Comparison of ENCODE assay signal across 12 mouse cellular contexts in genomic region chr7:66871940-66872511, GRCm38 (mm10). TPM values are rescaled to one million over a fixed set of nuclear protein-coding genes. Genes with fewer than 3 reads are reported as not detected.
DNase-seq lines count a peak whose midpoint lies in the region; ATAC-seq and TF ChIP-seq lines count a peak whose summit lies in the region.
"Had no signal": no experiment of that assay in that cellular context is flagged by ENCODE, and none has a peak within 500 bp of the region (broad histone marks: within the 10 kb centered on the region; RNA-seq: fewer than 3 reads in every experiment).

No protein-coding gene starts in this region.

- no peaks in the 10 kb centered on the region for H3K27me3 ChIP-seq in embryonic facial prominence, embryonic 11.5 days (ENCODE audit: control insufficient read depth, insufficient read depth, low read length)
- no peaks in the 10 kb centered on the region for H3K27me3 ChIP-seq in embryonic facial prominence, embryonic 10.5 days (replicated peaks; ENCODE audit: low read depth, poor library complexity, severe bottlenecking)
- no peaks in the 10 kb centered on the region for H3K27me3 ChIP-seq in kidney, embryonic 15.5 days
- H3K27me3 ChIP-seq in kidney, adult 2 months (replicated peaks; ENCODE audit: control insufficient read depth, insufficient read depth, low read length) = no peaks in the 10 kb centered on the region
- H3K27me3 ChIP-seq in stomach, postnatal 0 days (ENCODE audit: control insufficient read depth, insufficient read depth, low read length) = no peaks in the 10 kb centered on the region

- no peaks in the 10 kb centered on the region for H3K9me3 ChIP-seq in embryonic facial prominence, embryonic 11.5 days (replicated peaks; ENCODE audit: control insufficient read depth, low read length)
- no peaks in the 10 kb centered on the region for H3K9me3 ChIP-seq in embryonic facial prominence, embryonic 10.5 days
- H3K9me3 ChIP-seq in kidney, embryonic 15.5 days (replicated peaks) = no peaks in the 10 kb centered on the region
- no peaks in the 10 kb centered on the region for H3K9me3 ChIP-seq in stomach, postnatal 0 days (ENCODE audit: control insufficient read depth, low read length)

- H3K36me3 ChIP-seq in embryonic facial prominence, embryonic 11.5 days (replicated peaks; ENCODE audit: control insufficient read depth, insufficient read depth, low read depth, low read length) = no peaks in the 10 kb centered on the region
- no peaks in the 10 kb centered on the region for H3K36me3 ChIP-seq in embryonic facial prominence, embryonic 10.5 days (replicated peaks)
- H3K36me3 ChIP-seq in kidney, embryonic 15.5 days = no peaks in the 10 kb centered on the region
- H3K36me3 ChIP-seq in kidney, adult 2 months (ENCODE audit: control insufficient read depth, insufficient read depth, low read length) = no peaks in the 10 kb centered on the region
- H3K36me3 ChIP-seq in stomach, postnatal 0 days (ENCODE audit: control insufficient read depth, insufficient read depth, low read length) = no peaks in the 10 kb centered on the region

- no peak overlapping the region for H3K9ac ChIP-seq in embryonic facial prominence, embryonic 11.5 days (replicated peaks; ENCODE audit: low read length)
- H3K9ac ChIP-seq in kidney, embryonic 15.5 days = no peak overlapping the region
- H3K9ac ChIP-seq in stomach, postnatal 0 days (ENCODE audit: low read length) = no peak overlapping the region

- 75% methylated on average over 14 of the region's 14 CpGs for WGBS in embryonic facial prominence, embryonic 11.5 days
- WGBS in embryonic facial prominence, embryonic 10.5 days = 82% methylated on average over 14 of the region's 14 CpGs
- WGBS in kidney, embryonic 15.5 days = 53% methylated on average over 14 of the region's 14 CpGs
- WGBS in kidney, adult 2 months = 63% methylated on average over 14 of the region's 14 CpGs
- 57% methylated on average over 14 of the region's 14 CpGs for WGBS in stomach, postnatal 0 days

- no peak overlapping the region for H3K27ac ChIP-seq in embryonic facial prominence, embryonic 11.5 days (replicated peaks; ENCODE audit: low read depth, low read length)
- no peak overlapping the region for H3K27ac ChIP-seq in embryonic facial prominence, embryonic 10.5 days (replicated peaks)
- H3K27ac ChIP-seq in kidney, embryonic 15.5 days = peak overlapping the region; percentile 9; the same call in 1 of the 2 replicates
- no peak overlapping the region for H3K27ac ChIP-seq in kidney, adult 2 months (ENCODE audit: insufficient read depth, low read depth, low read length)
- H3K27ac ChIP-seq in stomach, postnatal 0 days (replicated peaks) = 0 out of 2 replicates have a peak overlapping the region, but pooled peaks have one; percentile 13

- no peak overlapping the region for H3K4me2 ChIP-seq in embryonic facial prominence, embryonic 11.5 days (ENCODE audit: low read depth, low read length)
- H3K4me2 ChIP-seq in kidney, embryonic 15.5 days = no peak overlapping the region
- H3K4me2 ChIP-seq in stomach, postnatal 0 days (replicated peaks; ENCODE audit: low read depth) = no peak overlapping the region

- DNase-seq in embryonic facial prominence, embryonic 11.5 days (ENCODE audit: low spot score) = peak; percentile 25
- DNase-seq in embryonic facial prominence, embryonic 10.5 days (ENCODE audit: low spot score) = no peak
- DNase-seq in kidney, adult 2 months = no peak
- peak; percentile 12 for DNase-seq in right cerebral cortex, postnatal 4 days
- no peak for DNase-seq in right cerebral cortex, postnatal 25 days
- DNase-seq in stomach, postnatal 0 days (ENCODE audit: low spot score) = no peak
- DNase-seq: adrenal gland, adult 2 months; cerebellum, adult 9-10 months had no signal

- no peak for TF ChIP-seq EP300 in stomach, postnatal 0 days (optimal IDR thresholded peaks at IDR 0.05)

- no peak for TF ChIP-seq CTCF in kidney, adult 2 months (conservative IDR thresholded peaks at IDR 0.05; ENCODE audit: insufficient read depth, insufficient read length, low read depth, low read length)
- no peak for TF ChIP-seq CTCF in stomach, postnatal 0 days (IDR thresholded peaks at IDR 0.05; ENCODE audit: low read depth)

- no peak overlapping the region for H3K4me3 ChIP-seq in embryonic facial prominence, embryonic 11.5 days (ENCODE audit: low read depth, low read length)
- no peak overlapping the region for H3K4me3 ChIP-seq in embryonic facial prominence, embryonic 10.5 days
- H3K4me3 ChIP-seq in kidney, embryonic 15.5 days (replicated peaks) = no peak overlapping the region
- H3K4me3 ChIP-seq in kidney, adult 2 months (ENCODE audit: insufficient read depth, low read depth, low read length) = no peak overlapping the region
- no peak overlapping the region for H3K4me3 ChIP-seq in stomach, postnatal 0 days (ENCODE audit: low read depth, low read length)
- H3K4me3 ChIP-seq: erythroblast, embryonic 14.5 days had no signal

- ATAC-seq in embryonic facial prominence, embryonic 11.5 days (replicated peaks; ENCODE audit: insufficient number of reproducible peaks, low FRiP score, low TSS enrichment, low read depth) = no peak
- no peak for ATAC-seq in kidney, embryonic 15.5 days (replicated peaks; ENCODE audit: low FRiP score)
- ATAC-seq in stomach, postnatal 0 days (ENCODE audit: low FRiP score, low TSS enrichment) = no peak; the same call in 1 of the 2 replicates
- no peak for ATAC-seq in monocyte, adult 5-6 weeks (replicated peaks; ENCODE audit: insufficient number of reproducible peaks, low FRiP score, low TSS enrichment, poor library complexity, severe bottlenecking)

- TF ChIP-seq POLR2A in kidney, adult 2 months (IDR thresholded peaks at IDR 0.05; ENCODE audit: low read depth, low read length) = no peak

- H3K4me1 ChIP-seq in embryonic facial prominence, embryonic 11.5 days (ENCODE audit: control insufficient read depth, insufficient read depth, low read length) = no peaks in the 10 kb centered on the region
- H3K4me1 ChIP-seq in embryonic facial prominence, embryonic 10.5 days = peaks cover 29% of the 10 kb centered on the region
- H3K4me1 ChIP-seq in kidney, embryonic 15.5 days = peaks cover 39% of the 10 kb centered on the region
- no peaks in the 10 kb centered on the region for H3K4me1 ChIP-seq in kidney, adult 2 months (ENCODE audit: control insufficient read depth, insufficient read depth, low read length)
- H3K4me1 ChIP-seq in stomach, postnatal 0 days (replicated peaks; ENCODE audit: control insufficient read depth, insufficient read depth) = 0 out of 2 replicates have a peak, but pooled peaks cover 10% of the 10 kb centered on the region

RNA-seq across cellular contexts. Expression of gene Adamts17, which starts 32.5 kb away (rescaled TPM):
- 3.0 and 3.2 TPM in 2 replicates for polyA plus RNA-seq in embryonic facial prominence, embryonic 11.5 days (2014; fragmentation: Nextera tagmentation; extraction: Ambion mirVana)
- polyA plus RNA-seq in embryonic facial prominence, embryonic 10.5 days (2016; fragmentation: Nextera tagmentation; extraction: Ambion mirVana) = 2.4 and 2.6 TPM in 2 replicates
- 4.6 TPM in 2 replicates for polyA plus RNA-seq in kidney, embryonic 15.5 days (2015; fragmentation: Nextera tagmentation; extraction: Ambion mirVana)
- polyA plus RNA-seq in kidney, adult 2 months (2012; rRNA removed) = 0.17 and 0.41 TPM in 2 replicates
- polyA plus RNA-seq in stomach, postnatal 0 days (2015; fragmentation: Nextera tagmentation; extraction: Ambion mirVana) = 2.4 TPM in 2 replicates
- total RNA-seq in monocyte, adult 5-6 weeks (2017) = not detected in 3 replicates
- total RNA-seq: granulocyte monocyte progenitor cell, adult 5-6 weeks had no signal
- polyA plus RNA-seq: erythroblast, embryonic 14.5 days had no signal

Comparison
In these comparisons a context has a peak if more than half of its experiments do, and no peak if none do; other contexts are left out.
1. DNase-seq: peak in embryonic facial prominence, embryonic 11.5 days (single experiment) and right cerebral cortex, postnatal 4 days (single experiment); none in embryonic facial prominence, embryonic 10.5 days (single experiment), kidney, adult 2 months (single experiment), right cerebral cortex, postnatal 25 days (single experiment) and stomach, postnatal 0 days (single experiment).
2. H3K27ac ChIP-seq: peak in kidney, embryonic 15.5 days (single experiment) and stomach, postnatal 0 days (single experiment); none in embryonic facial prominence, embryonic 11.5 days (single experiment), embryonic facial prominence, embryonic 10.5 days (single experiment) and kidney, adult 2 months (single experiment).